Mouse (Mus musculus): ENCODE results near the gene 1700001O22Rik. TPM values are rescaled to one million over a fixed set of nuclear protein-coding genes. Genes with fewer than 3 reads are reported as not detected.

Gene 1700001O22Rik
- polyA plus RNA-seq, 1 experiment from 2014 or later, result 2.9 TPM

DNA sequence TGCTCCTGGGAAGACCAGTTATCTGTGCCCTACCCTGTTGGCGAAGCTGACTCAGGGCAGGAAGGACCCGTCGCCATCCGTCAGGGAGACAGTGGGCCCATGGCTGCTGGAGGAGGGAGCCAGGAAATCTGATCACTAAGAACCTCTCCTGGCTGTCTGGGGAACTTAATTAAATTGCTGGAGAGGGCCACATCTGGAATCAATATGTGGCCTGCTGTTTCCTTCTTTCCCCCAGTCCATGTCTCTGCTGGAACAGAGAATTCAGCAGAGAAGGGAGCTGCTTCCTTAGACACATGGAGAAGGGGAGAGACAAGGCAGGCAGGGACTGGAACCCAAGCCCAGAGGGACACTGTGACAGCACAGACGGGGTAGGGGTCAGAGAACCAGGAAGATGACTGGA is 30.2 kb upstream of the 1700001O22Rik start:
- Histone ChIP-seq H3K4me1 (peaks cover 59% of the 10 kb centered on the region), H3K36me3 (no peaks in the 10 kb centered on the region), H3K4me2 (peak overlapping the region; percentile 46), H3K4me3 (peak overlapping the region; percentile 4; the same call in 1 of the 2 replicates), H3K9me3 (no peaks in the 10 kb centered on the region), H3K9ac (peak overlapping the region; percentile 36; the same call in 1 of the 2 replicates), H3K27ac (peak overlapping the region; percentile 97), H3K27me3 (no peaks in the 10 kb centered on the region)
- WGBS, result 18% methylated on average over 5 of the region's 5 CpGs
- ATAC-seq (ENCODE audit: insufficient number of reproducible peaks, insufficient read depth, low FRiP score, low TSS enrichment, low read depth), result peak; percentile 38; the same call in 1 of the 2 replicates

DNA sequence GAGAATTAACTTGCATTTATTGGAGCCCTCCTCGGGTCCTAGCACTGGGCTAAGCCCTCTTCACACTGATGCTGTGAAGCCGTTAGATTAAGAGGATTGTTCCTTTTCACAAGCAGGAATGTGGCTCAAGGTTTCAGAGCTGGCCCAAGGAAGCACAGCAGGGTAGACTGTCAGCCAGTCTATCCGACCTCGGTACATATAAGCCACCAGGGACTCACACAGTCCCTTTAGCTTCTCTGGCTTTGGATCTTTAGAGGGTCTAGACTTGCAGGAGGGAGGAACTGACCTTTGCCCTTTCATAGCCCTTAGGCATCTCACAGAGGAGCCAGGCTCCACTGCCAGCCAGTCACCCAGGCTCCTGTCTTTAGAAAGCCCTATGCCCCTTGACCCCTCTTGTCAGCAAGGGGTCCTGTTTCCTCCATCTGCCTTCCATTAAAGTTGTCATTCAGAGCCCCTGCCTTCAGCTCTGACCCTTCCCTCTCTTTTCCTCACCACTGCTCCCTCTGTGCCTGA is 26.9 kb upstream of the 1700001O22Rik start, which contains the start of gene Asb6:
Asb6 (minus strand) TSS at position 51 of the 513 bp plus-strand sequence.
- WGBS, result 12% methylated on average over 4 of the region's 4 CpGs
- Histone ChIP-seq H3K36me3 (peaks cover 13% of the 10 kb centered on the region), H3K27me3 (no peaks in the 10 kb centered on the region), H3K4me3 (no peak within 1 kb of the TSS), H3K9ac (no peak within 1 kb of the TSS), H3K4me2 (no peak within 1 kb of the TSS), H3K9me3 (no peaks in the 10 kb centered on the region), H3K4me1 (peaks cover 50% of the 10 kb centered on the region), H3K27ac (no peak within 1 kb of the TSS)
- no peak for ATAC-seq (ENCODE audit: insufficient number of reproducible peaks, insufficient read depth, low FRiP score, low TSS enrichment, low read depth)

DNA sequence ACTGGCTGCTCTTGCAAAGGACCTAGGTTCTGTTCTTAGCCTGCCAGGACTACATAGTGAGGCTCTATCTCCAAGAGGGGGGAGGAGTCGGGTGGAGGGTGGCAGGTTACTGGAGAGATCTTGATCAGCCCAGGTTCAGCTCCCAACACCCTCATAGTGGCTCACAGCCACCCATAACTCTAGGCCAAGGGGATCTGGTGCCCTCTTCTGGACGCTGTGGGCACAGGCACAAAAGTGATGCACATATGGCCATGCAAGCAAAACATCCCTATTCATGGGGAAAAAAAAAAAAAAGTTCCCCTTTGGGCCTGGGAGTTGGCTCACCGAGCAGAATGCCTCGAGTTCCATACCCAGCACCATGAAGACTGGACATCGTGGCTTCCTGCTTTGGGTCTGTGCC is 25.9 kb upstream of the 1700001O22Rik start:
- no peak for ATAC-seq (ENCODE audit: insufficient number of reproducible peaks, insufficient read depth, low FRiP score, low TSS enrichment, low read depth)
- H3K36me3 ChIP-seq, result peaks cover 23% of the 10 kb centered on the region
- no peak overlapping the region for H3K9ac ChIP-seq
- H3K4me3 ChIP-seq, result no peak overlapping the region
- no peaks in the 10 kb centered on the region for H3K9me3 ChIP-seq
- H3K27me3 ChIP-seq, result no peaks in the 10 kb centered on the region
- 36% methylated on average over 5 of the region's 5 CpGs for WGBS
- peaks cover 42% of the 10 kb centered on the region for H3K4me1 ChIP-seq
- no peak overlapping the region for H3K27ac ChIP-seq
- no peak overlapping the region for H3K4me2 ChIP-seq

DNA sequence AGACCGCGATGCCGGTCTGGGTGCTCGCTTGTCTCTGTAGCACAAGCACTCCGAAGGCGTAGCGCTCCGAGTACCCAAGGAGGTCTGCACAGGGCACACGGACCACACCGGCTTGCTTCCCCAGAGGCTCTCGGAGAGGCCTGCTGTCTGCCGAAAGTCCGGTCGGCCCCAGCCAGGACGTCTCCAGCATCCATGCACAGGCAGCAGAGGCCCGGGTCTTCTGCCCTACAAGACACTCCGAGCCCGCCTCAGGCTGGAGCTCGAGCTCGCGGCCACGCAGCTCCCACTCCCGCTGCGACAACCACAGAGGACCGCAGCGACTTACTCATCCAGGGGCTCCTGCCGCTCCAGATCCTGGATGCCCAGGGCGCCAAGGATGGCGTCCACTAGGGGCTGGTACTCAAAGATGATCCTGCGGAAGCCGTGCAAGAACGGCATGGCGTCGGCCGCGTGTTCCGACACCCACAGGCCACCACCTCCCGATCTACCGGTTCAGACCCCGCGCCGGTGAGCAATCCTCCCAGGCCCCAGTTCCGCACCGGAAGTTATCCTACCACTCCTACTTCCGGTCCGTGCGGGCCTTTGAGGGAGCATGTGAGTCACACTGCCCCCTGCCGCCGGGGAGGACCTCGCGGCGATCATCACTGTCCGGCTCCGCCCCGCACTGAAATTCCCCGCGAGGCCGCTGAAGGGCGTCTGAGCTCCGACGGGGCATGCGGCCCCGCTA is 24.5 kb upstream of the 1700001O22Rik start:
- H3K27me3 ChIP-seq, result no peaks in the 10 kb centered on the region
- H3K9ac ChIP-seq, result peak overlapping the region; percentile 96
- H3K4me1 ChIP-seq, result peaks cover 39% of the 10 kb centered on the region
- ATAC-seq (ENCODE audit: insufficient number of reproducible peaks, insufficient read depth, low FRiP score, low TSS enrichment, low read depth), result peak; percentile 69
- peak overlapping the region; percentile 93 for H3K4me2 ChIP-seq
- no peaks in the 10 kb centered on the region for H3K9me3 ChIP-seq
- H3K27ac ChIP-seq, result peak overlapping the region; percentile 77
- peaks cover 37% of the 10 kb centered on the region for H3K36me3 ChIP-seq
- under 1% methylated on average over 63 of the region's 63 CpGs for WGBS
- H3K4me3 ChIP-seq, result peak overlapping the region; percentile 97

DNA sequence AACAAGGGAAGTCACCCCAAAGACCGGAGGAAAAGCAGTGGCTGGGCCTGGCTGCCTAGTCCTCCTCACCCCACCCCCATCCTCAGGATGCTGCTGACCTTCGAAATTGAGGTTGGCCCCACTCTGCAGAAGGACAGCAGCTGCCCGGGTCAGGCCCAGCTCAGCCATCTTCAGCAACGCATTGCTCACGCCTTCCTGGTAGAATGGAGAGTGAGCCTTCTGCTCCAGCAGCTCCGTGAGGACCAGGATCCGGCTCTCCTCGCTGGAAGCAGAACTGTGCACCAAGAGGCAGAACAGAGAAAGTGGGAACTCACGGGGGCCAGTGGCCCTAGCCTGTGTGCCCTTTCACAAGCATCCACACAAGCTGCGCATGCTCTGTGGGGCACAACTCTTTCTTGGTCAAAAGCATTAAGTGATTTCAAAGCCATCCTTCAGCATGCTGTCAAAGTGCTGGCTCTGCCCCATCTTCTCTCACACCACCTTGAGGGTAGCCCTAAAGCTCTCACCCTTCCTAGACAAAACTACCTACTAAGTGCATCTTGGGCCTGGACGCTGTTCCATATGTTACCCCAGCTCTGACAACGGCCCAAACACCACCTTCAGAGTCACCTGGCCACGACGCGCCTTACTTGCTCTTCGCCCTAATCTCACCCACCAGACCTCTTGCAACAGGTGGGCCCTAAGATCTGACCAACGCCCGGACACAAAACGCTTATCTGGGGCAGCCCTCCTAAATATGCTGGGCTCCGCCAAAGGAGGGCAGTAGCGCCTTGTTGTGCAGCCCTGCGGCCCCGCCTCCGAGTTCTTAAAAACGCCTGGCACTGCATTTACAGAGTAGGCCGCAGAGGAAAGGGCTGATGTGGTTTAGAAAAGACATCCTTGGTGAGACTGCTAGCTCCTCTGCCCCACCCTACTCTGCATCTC is 23.6 kb upstream of the 1700001O22Rik start:
- Histone ChIP-seq H3K4me1 (peaks cover 36% of the 10 kb centered on the region), H3K9ac (peak overlapping the region; percentile 96), H3K4me3 (peak overlapping the region; percentile 97), H3K4me2 (peak overlapping the region; percentile 93), H3K9me3 (no peaks in the 10 kb centered on the region), H3K36me3 (peaks cover 45% of the 10 kb centered on the region), H3K27ac (peak overlapping the region; percentile 77), H3K27me3 (no peaks in the 10 kb centered on the region)
- ATAC-seq (ENCODE audit: insufficient number of reproducible peaks, insufficient read depth, low FRiP score, low TSS enrichment, low read depth), result no peak
- 30% methylated on average over 26 of the region's 26 CpGs for WGBS

DNA sequence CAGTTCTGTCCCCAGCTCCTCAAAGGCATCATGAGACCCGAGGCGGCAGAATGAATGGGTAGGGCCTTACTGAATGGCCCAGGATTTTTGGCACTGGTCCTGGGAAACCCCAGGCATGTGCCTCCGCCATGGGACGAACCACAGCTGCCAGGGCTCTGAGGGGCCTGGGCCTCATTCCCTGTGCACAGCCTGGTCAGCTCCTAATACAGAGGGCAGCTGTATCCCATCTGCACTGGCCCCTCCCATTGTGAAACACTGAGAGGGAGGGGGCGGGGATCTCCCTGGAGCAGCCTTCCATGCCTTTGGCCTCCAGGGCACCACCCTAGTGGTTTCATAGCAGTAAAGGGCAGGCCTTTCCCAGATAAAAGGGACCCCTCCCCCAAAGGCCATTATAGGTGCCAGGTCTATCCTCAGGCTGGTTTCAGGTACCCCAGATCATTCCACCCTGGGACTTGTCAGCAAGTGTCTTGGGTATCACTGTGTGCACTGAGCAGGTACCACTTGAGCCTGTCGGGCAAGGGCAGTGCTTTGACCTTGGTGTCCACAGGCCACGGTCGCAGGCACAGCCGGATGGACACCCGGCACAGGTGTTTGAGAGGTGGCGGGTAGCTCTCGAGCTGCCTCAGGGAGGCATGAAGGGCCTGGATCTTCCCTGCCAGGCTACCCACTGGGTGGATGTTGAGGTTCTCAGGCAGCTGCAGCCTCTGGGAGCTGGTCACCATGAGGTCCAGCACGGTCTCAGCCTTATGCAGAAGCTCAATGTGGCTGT is 20.1 kb upstream of the 1700001O22Rik start:
- H3K4me3 ChIP-seq, result no peak overlapping the region
- 67% methylated on average over 13 of the region's 13 CpGs for WGBS
- peak overlapping the region; percentile 40; the same call in 1 of the 2 replicates for H3K9ac ChIP-seq
- H3K36me3 ChIP-seq, result peaks cover 78% of the 10 kb centered on the region
- no peaks in the 10 kb centered on the region for H3K9me3 ChIP-seq
- H3K4me2 ChIP-seq, result no peak overlapping the region
- H3K27ac ChIP-seq, result peak overlapping the region; percentile 33; the same call in 1 of the 2 replicates
- no peaks in the 10 kb centered on the region for H3K27me3 ChIP-seq
- peaks cover 31% of the 10 kb centered on the region for H3K4me1 ChIP-seq
- 0 out of 2 replicates have a peak, but pooled peaks have one; percentile 7 for ATAC-seq (ENCODE audit: insufficient number of reproducible peaks, insufficient read depth, low FRiP score, low TSS enrichment, low read depth)

DNA sequence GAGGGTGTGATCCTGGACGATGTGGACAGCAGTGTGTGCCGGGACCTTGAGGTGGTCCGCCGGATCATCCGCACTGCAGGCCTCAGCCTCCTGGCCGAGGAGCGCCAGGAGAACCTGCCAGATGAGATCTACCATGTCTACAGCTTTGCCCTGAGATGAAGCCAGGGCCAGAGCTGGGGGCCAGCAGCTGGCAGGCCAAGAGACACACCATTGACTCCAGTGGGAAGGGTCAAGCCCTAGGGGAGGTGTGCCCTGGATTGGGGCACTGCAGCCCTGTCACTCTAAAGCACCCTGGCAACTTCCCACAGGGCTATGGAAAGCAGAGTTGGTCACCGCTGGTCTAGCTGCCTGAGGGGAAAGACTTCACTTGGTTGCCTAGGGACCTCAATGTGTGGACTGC is 19.0 kb upstream of the 1700001O22Rik start:
- Histone ChIP-seq H3K4me3 (no peak overlapping the region), H3K27ac (no peak overlapping the region), H3K27me3 (no peaks in the 10 kb centered on the region), H3K9ac (no peak overlapping the region), H3K4me2 (no peak overlapping the region), H3K9me3 (no peaks in the 10 kb centered on the region), H3K36me3 (peaks cover 86% of the 10 kb centered on the region), H3K4me1 (peaks cover 29% of the 10 kb centered on the region)
- WGBS, result 88% methylated on average over 8 of the region's 8 CpGs
- no peak for ATAC-seq (ENCODE audit: insufficient number of reproducible peaks, insufficient read depth, low FRiP score, low TSS enrichment, low read depth)

DNA sequence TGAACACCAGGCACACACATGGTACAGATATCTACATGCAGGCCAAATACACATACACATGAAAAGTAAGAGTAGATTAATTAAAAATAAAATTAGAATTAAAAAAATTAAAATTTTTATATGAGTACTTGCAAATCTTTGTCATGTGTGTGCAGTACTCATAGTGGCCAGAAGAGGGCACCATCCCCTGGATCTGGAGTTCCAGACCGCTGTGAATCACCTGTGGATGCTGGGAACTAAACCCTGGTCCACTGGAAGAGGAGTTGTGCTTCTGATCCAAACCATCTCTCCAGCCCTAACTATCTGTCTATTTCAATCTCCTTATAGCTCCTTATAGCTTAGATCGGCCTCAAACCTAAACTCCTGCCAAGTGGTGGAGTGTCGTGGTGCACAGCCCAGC is 17.6 kb upstream of the 1700001O22Rik start:
- ATAC-seq (ENCODE audit: insufficient number of reproducible peaks, insufficient read depth, low FRiP score, low TSS enrichment, low read depth), result no peak
- no peaks in the 10 kb centered on the region for H3K27me3 ChIP-seq
- 95% methylated on average over 3 of the region's 3 CpGs for WGBS
- peaks cover 16% of the 10 kb centered on the region for H3K4me1 ChIP-seq
- no peaks in the 10 kb centered on the region for H3K9me3 ChIP-seq
- H3K4me2 ChIP-seq, result no peak overlapping the region
- no peak overlapping the region for H3K9ac ChIP-seq
- no peak overlapping the region for H3K4me3 ChIP-seq
- H3K36me3 ChIP-seq, result peaks cover 90% of the 10 kb centered on the region
- H3K27ac ChIP-seq, result peak overlapping the region; percentile 53; the same call in 1 of the 2 replicates

DNA sequence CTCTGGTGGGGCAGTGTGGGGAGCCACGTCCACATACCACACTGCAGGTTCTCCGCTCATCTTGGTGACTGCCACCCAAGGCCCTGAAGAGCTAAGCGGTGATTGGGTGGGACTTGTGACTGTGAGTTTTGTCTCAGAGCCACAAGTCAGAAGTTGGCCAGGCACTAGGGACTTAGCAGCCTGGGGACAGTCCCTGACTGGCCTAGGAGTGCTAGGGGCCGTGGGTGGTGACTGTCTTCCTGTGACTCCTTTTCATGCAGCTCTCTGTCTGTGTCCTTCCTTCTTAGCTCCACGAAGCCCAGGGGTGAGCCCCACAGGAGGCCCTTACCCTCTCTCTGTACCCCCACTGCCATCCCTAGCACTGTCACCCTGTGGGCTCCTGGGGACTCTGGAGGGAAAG is 16.4 kb upstream of the 1700001O22Rik start:
- Histone ChIP-seq H3K36me3 (peaks cover 90% of the 10 kb centered on the region), H3K4me3 (no peak overlapping the region), H3K9ac (no peak overlapping the region), H3K4me1 (peaks cover 16% of the 10 kb centered on the region), H3K27ac (no peak overlapping the region), H3K27me3 (no peaks in the 10 kb centered on the region), H3K9me3 (no peaks in the 10 kb centered on the region), H3K4me2 (no peak overlapping the region)
- 94% methylated on average over 5 of the region's 5 CpGs for WGBS
- no peak for ATAC-seq (ENCODE audit: insufficient number of reproducible peaks, insufficient read depth, low FRiP score, low TSS enrichment, low read depth)

DNA sequence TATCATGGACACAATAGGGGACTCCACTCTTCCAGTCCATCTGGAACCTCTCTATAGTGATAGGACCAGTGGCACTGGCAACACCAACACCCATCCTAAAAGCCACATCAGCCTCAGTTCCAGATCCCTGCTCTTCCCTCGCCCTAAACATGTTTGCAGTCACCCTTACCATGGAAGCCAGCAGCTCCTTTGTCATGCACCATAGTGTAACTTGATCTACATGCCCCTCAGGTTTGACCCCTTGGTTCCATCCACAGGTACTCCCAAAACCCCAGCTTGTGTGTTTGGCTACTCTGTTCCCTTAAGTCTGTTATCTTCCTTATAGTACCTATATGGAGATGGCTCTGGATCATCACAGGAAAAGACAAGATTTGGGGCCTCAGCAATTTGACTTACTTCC is 12.9 kb upstream of the 1700001O22Rik start:
- H3K4me2 ChIP-seq, result no peak overlapping the region
- 0 out of 2 replicates have a peak, but pooled peaks cover 3% of the 10 kb centered on the region for H3K4me1 ChIP-seq
- peaks cover 90% of the 10 kb centered on the region for H3K36me3 ChIP-seq
- ATAC-seq (ENCODE audit: insufficient number of reproducible peaks, insufficient read depth, low FRiP score, low TSS enrichment, low read depth), result no peak
- H3K27me3 ChIP-seq, result no peaks in the 10 kb centered on the region
- no peak overlapping the region for H3K4me3 ChIP-seq
- no peak overlapping the region for H3K27ac ChIP-seq
- no peaks in the 10 kb centered on the region for H3K9me3 ChIP-seq
- 93% methylated on average over 1 of the region's 1 CpGs for WGBS
- no peak overlapping the region for H3K9ac ChIP-seq

DNA sequence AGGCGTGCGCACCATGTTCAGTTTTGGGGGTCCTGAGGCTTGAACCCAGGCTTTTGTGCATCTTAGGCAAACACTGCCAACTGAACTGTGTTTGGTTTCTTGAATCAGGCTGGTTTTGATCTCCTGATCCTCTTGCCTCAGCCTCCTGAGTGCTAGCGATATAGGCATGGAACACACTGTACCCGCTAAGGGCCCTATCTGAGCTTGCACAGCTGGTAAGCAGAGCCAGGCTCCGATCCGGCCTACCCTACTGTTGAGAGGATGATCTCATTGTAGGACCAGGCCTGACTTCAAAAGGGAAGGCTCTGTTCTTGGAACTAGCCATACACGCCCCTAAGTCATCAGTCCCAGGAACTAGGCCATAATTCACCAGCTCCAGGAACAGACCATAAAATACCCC is 7.1 kb upstream of the 1700001O22Rik start:
- no peaks in the 10 kb centered on the region for H3K27me3 ChIP-seq
- peaks cover 41% of the 10 kb centered on the region for H3K36me3 ChIP-seq
- no peaks in the 10 kb centered on the region for H3K9me3 ChIP-seq
- WGBS, result 94% methylated on average over 7 of the region's 7 CpGs
- H3K4me3 ChIP-seq, result no peak overlapping the region
- no peak overlapping the region for H3K9ac ChIP-seq
- H3K4me1 ChIP-seq, result peaks cover 31% of the 10 kb centered on the region
- H3K27ac ChIP-seq, result no peak overlapping the region
- H3K4me2 ChIP-seq, result no peak overlapping the region
- no peak for ATAC-seq (ENCODE audit: insufficient number of reproducible peaks, insufficient read depth, low FRiP score, low TSS enrichment, low read depth)
